Mouse (Mus musculus): ENCODE results near the gene Plxnc1.
A peak's percentile ranks its signal among the peaks of the same experiment; 100 is the strongest.

Gene Plxnc1

GRCm38 (mm10) chr10:94947915-94948675 lies 3.5 kb upstream of the Plxnc1 start:
- DNase-seq (ENCODE audit: low read depth, low spot score) = no peak

DNA sequence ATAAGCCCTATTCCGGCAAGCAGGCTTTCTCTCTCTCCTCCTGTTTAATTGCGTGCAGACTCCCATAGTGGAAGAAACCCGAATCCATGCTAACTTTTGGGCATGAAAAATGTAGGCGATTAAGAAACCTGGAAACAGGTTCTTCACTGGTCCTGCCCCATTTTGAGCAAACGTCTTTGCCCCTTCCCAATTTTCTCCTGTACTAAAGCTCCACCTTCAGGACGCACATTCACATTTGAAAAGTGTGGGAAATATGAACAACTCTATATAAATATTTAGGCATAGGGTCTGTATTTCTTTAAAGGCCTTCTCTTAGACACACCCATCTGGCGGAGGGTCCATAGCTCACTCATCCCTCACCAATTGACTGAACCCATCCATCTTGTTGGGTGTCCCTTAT lies 2.8 kb upstream of the Plxnc1 start:
- no peak for DNase-seq (ENCODE audit: low read depth, low spot score)

GRCm38 (mm10) chr10:94945206-94945711 lies 624 bp upstream of the Plxnc1 start:
- DNase-seq (ENCODE audit: low read depth, low spot score) = no peak

GRCm38 (mm10) chr10:94943846-94944690 lies 567 bp downstream of the Plxnc1 start:
- DNase-seq (ENCODE audit: low read depth, low spot score) = no peak

GRCm38 (mm10) chr10:94943401-94943845 lies 1.2 kb downstream of the Plxnc1 start:
- no peak for DNase-seq (ENCODE audit: low read depth, low spot score)

GRCm38 (mm10) chr10:94942449-94943041 lies 2.1 kb downstream of the Plxnc1 start:
- DNase-seq (ENCODE audit: low read depth, low spot score) = no peak

DNA sequence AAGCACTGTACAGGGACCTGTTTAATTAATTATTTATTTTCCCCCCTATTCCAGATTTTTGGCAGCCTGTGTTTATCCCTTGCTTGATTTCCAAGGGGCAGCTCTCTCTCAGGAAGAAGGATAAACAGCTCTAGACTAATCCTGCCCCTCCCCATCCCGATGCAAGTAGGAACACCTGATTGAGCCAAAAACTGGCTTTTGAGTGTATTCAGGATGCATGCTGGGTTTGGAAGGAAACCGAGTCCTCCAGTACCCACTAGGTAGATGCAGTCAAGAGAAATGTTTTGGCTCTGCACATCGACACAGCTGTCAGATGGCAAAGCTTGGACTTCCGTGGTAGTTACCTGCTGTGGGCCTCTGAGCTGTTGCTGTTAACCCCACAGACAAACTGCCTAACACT lies 3.1 kb downstream of the Plxnc1 start:
- DNase-seq (ENCODE audit: low read depth, low spot score) = no peak

- no peak for DNase-seq (ENCODE audit: low read depth, low spot score)
These were observed 3.8 kb downstream of the Plxnc1 start for GRCm38 (mm10) chr10:94940786-94941185.

DNA sequence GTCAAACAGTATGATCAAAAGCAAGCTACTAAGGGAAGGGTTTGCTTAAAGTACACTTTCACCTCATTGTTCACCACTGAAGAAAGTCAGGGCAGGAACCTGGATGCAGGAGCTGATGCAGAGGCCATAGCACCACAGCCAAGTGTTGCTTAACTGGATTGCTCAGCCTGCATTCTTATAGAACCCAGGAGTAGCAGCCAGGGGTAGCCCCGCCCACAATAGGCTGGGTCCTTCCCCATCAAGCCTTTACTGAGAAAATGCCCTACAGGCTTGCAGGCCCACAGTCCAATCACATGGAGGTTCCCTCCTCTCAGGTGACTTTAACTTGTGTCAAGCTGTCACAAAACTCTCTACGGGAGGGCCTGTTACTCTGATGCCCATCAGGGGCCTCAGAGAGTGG lies 4.6 kb downstream of the Plxnc1 start:
- no peak for DNase-seq (ENCODE audit: low read depth, low spot score)

GRCm38 (mm10) chr10:94938899-94939298 lies 5.7 kb downstream of the Plxnc1 start:
- DNase-seq (ENCODE audit: low read depth, low spot score) = no peak

DNA sequence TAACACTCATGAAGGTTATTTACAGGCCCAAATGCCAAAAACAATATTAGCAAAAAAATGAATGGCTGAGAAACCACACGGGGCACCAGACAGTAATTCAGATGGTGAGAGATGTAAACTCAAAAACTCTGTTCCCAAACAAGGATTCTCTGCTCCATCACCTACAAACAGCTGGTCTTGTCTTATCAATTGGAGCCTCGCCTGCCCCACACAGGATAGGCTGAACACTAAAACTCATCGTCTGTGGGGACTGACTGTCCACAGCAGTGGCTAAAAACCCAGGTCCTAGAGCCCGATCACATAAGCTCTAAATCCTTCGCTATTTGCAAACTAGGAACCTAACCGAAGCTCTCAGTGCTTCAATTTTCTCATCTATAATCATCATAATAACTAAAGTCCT lies 6.3 kb downstream of the Plxnc1 start:
- DNase-seq (ENCODE audit: low read depth, low spot score) = no peak

DNA sequence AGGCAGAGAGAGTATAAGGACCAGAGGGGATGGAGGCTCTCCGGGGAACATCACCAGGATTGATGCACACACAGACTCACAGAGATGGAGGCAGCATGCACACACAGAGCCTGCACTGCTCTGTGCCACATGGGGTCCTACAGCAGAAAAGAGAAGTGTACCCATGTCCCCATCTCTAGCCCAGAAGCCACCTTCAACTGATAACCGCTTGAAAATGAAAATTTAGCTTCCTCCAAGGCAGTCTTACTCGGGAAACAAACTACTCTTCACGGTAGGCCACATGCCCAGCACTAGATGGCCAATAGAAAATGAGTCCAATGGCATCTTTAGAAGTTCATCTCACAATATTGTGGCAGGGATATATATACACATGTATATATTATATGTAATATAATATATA lies 9.4 kb downstream of the Plxnc1 start:
- no peak for DNase-seq (ENCODE audit: low read depth, low spot score)

GRCm38 (mm10) chr10:94934151-94934614 lies 10.5 kb downstream of the Plxnc1 start:
- DNase-seq (ENCODE audit: low read depth, low spot score) = no peak

DNA sequence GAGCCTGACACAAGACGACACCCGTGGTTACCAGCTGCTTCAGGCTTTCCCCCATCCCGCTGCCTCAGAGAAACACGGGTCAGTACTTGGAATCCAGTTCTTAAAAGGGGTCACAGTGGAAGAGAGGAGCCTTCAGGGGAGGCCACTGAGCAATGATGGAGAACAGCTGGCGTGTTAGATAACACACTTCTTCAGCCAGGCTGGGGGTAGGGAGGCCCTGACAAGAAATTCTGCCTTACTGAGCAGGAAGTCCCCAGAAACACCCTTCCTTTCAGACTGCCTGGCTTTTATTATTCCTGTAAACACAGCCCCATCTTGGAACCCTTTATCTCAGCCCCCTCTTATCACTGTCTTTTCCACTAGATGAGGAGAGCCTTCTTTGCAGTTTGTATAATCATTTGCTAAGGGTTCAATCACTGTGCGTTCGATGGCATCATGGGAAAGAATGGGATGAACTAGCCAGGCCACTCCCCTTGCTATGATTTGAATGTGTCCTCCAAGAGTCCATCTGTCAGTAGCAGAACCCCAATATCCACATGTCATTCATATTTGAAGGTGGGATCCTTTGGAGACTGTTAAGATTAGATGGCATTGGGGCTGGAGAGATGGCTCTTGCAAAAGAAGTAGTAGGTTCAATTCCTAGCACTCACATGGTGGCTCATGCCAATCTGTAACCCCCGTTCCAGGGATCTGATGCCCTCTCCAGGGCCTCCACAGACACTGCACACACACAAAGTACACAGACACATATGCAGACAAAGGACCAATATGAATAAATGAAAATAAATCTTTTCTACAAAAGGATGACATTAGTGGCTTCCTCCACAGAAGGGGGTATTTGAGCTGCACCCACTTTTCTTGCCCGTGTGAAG lies 12.4 kb downstream of the Plxnc1 start:
- DNase-seq (ENCODE audit: low read depth, low spot score) = peak; percentile 45

DNA sequence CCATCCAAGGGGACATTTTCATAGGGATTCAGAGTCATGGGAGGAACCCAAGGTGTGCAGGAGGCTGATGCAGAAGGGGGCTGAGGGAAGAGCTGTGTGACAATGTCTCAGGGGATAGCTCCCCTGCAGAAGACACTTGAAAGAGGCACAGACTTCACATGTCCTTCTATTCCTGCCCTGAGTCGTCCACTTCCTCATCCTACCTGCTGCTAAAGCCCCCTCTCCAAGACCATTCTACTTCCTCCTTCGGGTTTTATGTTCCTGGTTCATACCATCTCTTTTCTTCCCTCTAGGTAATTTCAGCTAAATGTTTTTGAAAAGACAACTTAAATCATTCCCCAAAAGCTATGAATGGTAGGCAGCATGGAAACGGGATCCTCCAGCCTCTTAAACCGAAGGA lies 16.5 kb downstream of the Plxnc1 start:
- no peak for DNase-seq (ENCODE audit: low read depth, low spot score)

GRCm38 (mm10) chr10:94926297-94926696 lies 18.3 kb downstream of the Plxnc1 start:
- DNase-seq (ENCODE audit: low read depth, low spot score) = no peak

DNA sequence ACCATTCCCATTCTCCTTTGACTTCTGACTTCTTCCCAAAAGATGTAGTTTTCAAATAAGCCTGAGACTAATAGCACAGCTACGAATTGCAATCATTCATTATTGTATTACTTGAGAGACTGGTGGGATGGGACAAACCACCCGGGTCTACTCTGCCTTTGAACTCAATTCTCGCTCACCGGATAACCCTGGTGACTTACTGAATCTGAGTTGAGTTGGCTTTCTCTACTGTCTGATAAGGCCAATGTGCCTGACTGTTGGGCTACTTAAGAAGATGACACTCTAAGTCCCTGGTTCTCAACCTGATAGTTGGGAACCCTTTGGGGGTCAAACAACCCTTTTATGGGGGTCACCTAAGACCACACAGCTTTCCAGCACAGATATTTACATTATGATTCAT lies 19.8 kb downstream of the Plxnc1 start:
- no peak for DNase-seq (ENCODE audit: low read depth, low spot score)

DNA sequence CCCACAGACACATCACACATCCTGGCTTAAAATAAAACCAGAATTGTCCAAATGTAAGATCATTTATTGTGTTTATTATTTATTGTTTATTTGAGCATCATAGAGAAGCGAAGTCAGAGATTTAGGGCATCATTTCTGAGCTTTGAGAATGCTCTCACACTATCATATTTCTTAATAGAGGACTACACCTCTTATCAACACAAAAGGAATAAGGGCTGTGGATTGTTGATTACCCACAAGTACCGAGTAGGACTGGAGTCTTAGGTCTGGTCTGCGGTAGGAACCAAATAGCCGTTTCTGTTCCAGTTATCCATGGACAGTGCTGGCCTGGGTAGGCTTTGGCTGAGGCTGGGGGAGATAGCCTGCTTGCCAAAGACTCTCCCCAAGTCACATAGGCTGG lies 20.2 kb downstream of the Plxnc1 start:
- no peak for DNase-seq (ENCODE audit: low read depth, low spot score)

DNA sequence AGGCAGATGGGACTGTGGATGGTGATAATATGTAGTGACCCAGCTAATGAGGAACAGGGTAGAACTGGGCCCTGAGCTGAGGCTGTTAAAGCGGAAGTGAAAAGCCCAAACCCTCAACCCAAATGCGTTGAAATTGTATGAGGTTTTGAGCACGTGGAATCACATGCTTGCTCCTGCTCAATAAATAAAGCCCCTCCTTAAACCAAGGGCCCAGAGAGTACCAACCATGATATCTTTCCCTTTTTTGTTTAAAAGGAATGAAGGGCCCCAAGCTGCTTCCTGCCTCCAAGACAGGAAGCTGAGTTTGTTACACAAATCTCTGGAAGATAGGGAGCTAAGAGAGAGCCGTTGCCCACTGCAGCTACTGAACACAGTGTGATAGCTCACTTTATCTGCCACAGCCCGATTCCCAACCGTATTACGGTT lies 21.3 kb downstream of the Plxnc1 start:
- DNase-seq (ENCODE audit: low read depth, low spot score) = peak; percentile 40

- no peak for DNase-seq (ENCODE audit: low read depth, low spot score)
These were observed 21.8 kb downstream of the Plxnc1 start for GRCm38 (mm10) chr10:94922848-94923247.

DNA sequence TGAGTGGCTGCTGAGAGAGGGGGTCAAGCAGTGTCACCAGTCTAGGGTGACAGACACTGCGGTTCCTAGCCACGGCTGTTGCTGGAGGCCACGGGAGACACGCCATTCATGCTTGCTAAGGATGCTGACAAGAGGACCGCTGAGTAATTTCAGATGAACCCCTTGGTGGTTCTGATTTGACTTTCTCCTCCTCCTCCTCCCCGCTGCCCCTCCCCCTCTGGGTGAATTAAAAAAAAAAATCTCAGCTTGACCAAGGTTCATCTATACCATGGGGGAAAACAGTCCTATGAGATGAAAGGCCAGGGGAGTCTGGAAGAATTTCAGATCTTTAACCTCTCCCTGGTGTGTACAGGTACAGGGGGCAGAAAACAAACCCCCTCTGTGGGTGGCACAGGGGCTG lies 22.9 kb downstream of the Plxnc1 start:
- DNase-seq (ENCODE audit: low read depth, low spot score) = no peak

Measured in skeletal muscle tissue, adult 2 months (tissue).